Mouse (Mus musculus): Measurements from ENCODE around the gene Rdx. TPM values are rescaled to one million over a fixed set of nuclear protein-coding genes. Genes with fewer than 3 reads are reported as not detected.
A peak's percentile ranks its signal among the peaks of the same experiment; 100 is the strongest.

Gene Rdx
- polyA plus RNA-seq, 1 experiment = 28.5 TPM

DNA sequence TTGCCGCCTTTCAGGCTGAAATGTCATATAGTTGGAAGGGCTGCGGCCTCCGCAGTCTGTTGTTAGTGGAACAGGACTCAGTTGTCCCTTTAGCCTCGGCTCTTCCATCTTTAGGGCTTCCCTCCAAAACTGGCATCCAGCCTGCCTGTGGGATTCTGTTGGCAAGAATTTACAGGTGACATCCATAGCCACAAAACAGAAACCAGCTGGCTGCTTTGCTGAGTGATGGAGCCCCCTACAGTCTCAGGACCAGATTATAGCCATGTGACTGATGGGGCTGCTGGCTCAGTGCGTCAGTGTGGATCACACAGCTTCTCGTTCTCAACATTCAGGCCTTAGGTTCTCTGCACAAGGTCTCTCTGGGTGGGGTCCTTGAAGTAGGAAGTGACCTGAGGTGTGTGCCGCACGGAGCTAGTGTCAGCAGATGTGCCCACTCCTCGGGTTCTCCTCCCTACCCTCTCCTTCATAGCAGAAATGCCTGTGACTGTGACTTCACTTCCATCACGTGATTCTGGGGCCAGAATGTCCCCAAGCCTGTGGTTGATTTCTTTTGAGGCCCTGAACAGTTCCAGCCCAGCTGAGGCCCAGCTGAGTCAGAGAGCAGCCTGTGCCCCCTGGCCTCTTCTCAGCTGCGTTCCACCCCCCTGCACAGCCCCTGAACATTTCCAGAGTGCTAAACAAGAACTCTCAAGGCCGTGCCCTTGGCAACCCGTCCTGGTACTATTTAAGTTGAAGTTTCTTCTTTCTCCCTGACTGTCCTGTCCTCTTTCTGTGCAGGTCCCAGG, 55.3 kb downstream of the Rdx start:
- Histone ChIP-seq H3K27me3 (ENCODE audit: control insufficient read depth, insufficient read depth, insufficient read length) (no peaks in the 10 kb centered on the region), H3K36me3 (ENCODE audit: control insufficient read depth, insufficient read depth) (no peaks in the 10 kb centered on the region), H3K79me2 (ENCODE audit: control insufficient read depth, insufficient read depth) (no peaks in the 10 kb centered on the region), H3K79me3 (ENCODE audit: low read depth) (no peaks in the 10 kb centered on the region), H3K4me3 (ENCODE audit: insufficient read depth, poor library complexity, severe bottlenecking) (no peak overlapping the region), H3ac (ENCODE audit: control insufficient read depth, insufficient read length, low read depth) (no peak overlapping the region)
- TF ChIP-seq MAX (IDR thresholded peaks at IDR 0.05) (no peak), USF1 (IDR thresholded peaks at IDR 0.05; ENCODE audit: low read depth) (peak; percentile 65)

DNA sequence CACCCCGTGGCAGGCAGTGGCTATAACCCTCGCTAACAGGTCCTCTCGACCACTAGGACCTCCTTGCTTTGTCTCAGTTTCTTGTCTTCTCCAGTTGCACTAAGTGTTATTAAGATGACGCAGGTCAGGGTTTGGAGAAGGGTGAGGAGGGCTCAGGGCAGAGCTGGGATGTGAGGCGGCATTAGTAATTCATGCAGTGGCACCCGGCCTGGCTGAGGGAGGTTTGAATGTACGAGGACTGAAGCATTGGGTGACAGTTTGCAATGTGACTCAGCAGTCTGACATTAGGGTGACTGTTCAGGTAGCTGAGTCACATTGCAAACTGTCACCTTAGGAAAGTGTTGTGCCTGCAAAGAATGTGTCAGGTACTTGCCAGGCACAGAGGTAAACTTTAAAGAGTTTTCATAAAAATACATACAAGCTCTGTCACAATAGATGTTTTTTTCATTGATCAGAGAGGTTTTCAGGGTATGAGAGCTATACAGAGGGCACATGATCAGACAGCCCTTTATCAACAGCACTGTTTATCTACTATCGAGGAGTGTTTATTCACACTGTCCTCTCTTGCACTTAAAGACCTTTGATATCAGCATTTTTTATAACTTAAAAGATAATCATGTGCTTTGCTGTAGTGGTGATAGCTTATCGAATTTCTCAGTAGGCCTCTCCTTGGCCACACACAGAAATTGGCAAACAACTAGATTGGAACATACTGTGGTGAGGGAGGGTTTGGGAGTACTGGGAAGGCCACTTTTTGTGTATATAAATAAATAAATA, 56.7 kb downstream of the Rdx start:
- Histone ChIP-seq H3K36me3 (ENCODE audit: control insufficient read depth, insufficient read depth) (no peaks in the 10 kb centered on the region), H3K27me3 (ENCODE audit: control insufficient read depth, insufficient read depth, insufficient read length) (no peaks in the 10 kb centered on the region), H3K79me3 (ENCODE audit: low read depth) (no peaks in the 10 kb centered on the region), H3K4me3 (ENCODE audit: insufficient read depth, poor library complexity, severe bottlenecking) (no peak overlapping the region), H3K79me2 (ENCODE audit: control insufficient read depth, insufficient read depth) (no peaks in the 10 kb centered on the region), H3ac (ENCODE audit: control insufficient read depth, insufficient read length, low read depth) (no peak overlapping the region)
- TF ChIP-seq USF1 (IDR thresholded peaks at IDR 0.05; ENCODE audit: low read depth) = no peak
- no peak for TF ChIP-seq MYOG (IDR thresholded peaks at IDR 0.05; ENCODE audit: control insufficient read depth, extremely low read depth, insufficient read length)
- TF ChIP-seq MYOD1 (IDR thresholded peaks at IDR 0.05; ENCODE audit: control insufficient read depth, insufficient read length, low read depth) = no peak
- TF ChIP-seq FOSL1 (IDR thresholded peaks at IDR 0.05; ENCODE audit: insufficient read depth, low read length, poor library complexity, severe bottlenecking) = no peak
- TF ChIP-seq MAX (IDR thresholded peaks at IDR 0.05) = no peak
- TF ChIP-seq CTCF (IDR thresholded peaks at IDR 0.05; ENCODE audit: control insufficient read depth, insufficient read depth, insufficient read length) = no peak
- TF ChIP-seq CEBPB (IDR thresholded peaks at IDR 0.05; ENCODE audit: low read depth) = no peak

DNA sequence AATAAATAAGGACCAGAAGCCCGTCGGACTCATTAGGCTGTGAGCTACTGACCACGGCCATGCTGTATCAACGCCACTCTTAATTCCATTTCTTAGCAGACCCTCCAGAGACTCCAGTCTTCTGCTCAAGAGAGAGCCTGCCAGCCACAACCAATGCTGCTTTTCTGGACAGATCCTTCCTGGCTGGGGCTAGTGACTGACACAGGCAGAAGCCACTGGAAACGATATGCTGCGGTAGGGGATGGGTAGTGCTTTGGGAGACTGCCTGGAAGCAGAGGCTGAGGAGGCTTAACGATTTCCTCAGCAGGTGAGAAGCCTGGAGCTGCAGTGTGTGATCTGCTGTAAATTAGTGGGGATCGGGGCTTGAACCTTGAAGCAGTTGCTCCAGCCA, 57.2 kb downstream of the Rdx start:
- H3K79me3 ChIP-seq (ENCODE audit: low read depth) = no peaks in the 10 kb centered on the region
- no peak overlapping the region for H3ac ChIP-seq (ENCODE audit: control insufficient read depth, insufficient read length, low read depth)
- H3K27me3 ChIP-seq (ENCODE audit: control insufficient read depth, insufficient read depth, insufficient read length) = no peaks in the 10 kb centered on the region
- TF ChIP-seq MYOG (IDR thresholded peaks at IDR 0.05; ENCODE audit: control insufficient read depth, extremely low read depth, insufficient read length) = no peak
- no peak for TF ChIP-seq CTCF (IDR thresholded peaks at IDR 0.05; ENCODE audit: control insufficient read depth, insufficient read depth, insufficient read length)
- no peak for TF ChIP-seq CEBPB (IDR thresholded peaks at IDR 0.05; ENCODE audit: low read depth)
- no peak for TF ChIP-seq FOSL1 (IDR thresholded peaks at IDR 0.05; ENCODE audit: insufficient read depth, low read length, poor library complexity, severe bottlenecking)
- no peak for TF ChIP-seq USF1 (IDR thresholded peaks at IDR 0.05; ENCODE audit: low read depth)
- TF ChIP-seq MAX (IDR thresholded peaks at IDR 0.05) = no peak
- TF ChIP-seq MYOD1 (IDR thresholded peaks at IDR 0.05; ENCODE audit: control insufficient read depth, insufficient read length, low read depth) = no peak
- H3K4me3 ChIP-seq (ENCODE audit: insufficient read depth, poor library complexity, severe bottlenecking) = no peak overlapping the region
- no peaks in the 10 kb centered on the region for H3K79me2 ChIP-seq (ENCODE audit: control insufficient read depth, insufficient read depth)
- no peaks in the 10 kb centered on the region for H3K36me3 ChIP-seq (ENCODE audit: control insufficient read depth, insufficient read depth)

DNA sequence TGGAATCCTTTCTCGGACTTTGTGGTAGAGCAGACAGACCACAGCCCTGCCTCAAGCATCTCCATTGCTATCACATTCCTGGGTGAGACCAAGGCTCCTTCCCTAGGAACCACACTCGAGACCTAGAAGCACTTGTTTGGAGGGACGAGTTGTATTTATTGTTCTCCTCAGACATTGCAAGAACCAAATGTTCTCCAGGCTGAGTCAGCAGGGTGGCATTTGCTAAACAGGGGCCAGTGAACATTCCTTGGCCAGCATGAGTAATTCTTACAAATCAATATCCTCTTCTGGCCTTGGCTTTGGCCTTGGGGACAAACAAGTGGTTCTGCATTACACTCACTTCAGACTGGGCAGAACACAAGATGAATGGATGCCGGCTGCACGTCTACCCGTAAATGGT, 58.5 kb downstream of the Rdx start:
- no peaks in the 10 kb centered on the region for H3K79me3 ChIP-seq (ENCODE audit: low read depth)
- no peaks in the 10 kb centered on the region for H3K27me3 ChIP-seq (ENCODE audit: control insufficient read depth, insufficient read depth, insufficient read length)
- no peaks in the 10 kb centered on the region for H3K79me2 ChIP-seq (ENCODE audit: control insufficient read depth, insufficient read depth)
- TF ChIP-seq MAX (IDR thresholded peaks at IDR 0.05) = no peak
- no peak for TF ChIP-seq MYOD1 (IDR thresholded peaks at IDR 0.05; ENCODE audit: control insufficient read depth, insufficient read length, low read depth)
- no peak for TF ChIP-seq MYOG (IDR thresholded peaks at IDR 0.05; ENCODE audit: control insufficient read depth, extremely low read depth, insufficient read length)
- TF ChIP-seq FOSL1 (IDR thresholded peaks at IDR 0.05; ENCODE audit: insufficient read depth, low read length, poor library complexity, severe bottlenecking) = no peak
- no peak for TF ChIP-seq CTCF (IDR thresholded peaks at IDR 0.05; ENCODE audit: control insufficient read depth, insufficient read depth, insufficient read length)
- TF ChIP-seq USF1 (IDR thresholded peaks at IDR 0.05; ENCODE audit: low read depth) = no peak
- TF ChIP-seq CEBPB (IDR thresholded peaks at IDR 0.05; ENCODE audit: low read depth) = no peak
- no peaks in the 10 kb centered on the region for H3K36me3 ChIP-seq (ENCODE audit: control insufficient read depth, insufficient read depth)
- no peak overlapping the region for H3K4me3 ChIP-seq (ENCODE audit: insufficient read depth, poor library complexity, severe bottlenecking)
- H3ac ChIP-seq (ENCODE audit: control insufficient read depth, insufficient read length, low read depth) = no peak overlapping the region

DNA sequence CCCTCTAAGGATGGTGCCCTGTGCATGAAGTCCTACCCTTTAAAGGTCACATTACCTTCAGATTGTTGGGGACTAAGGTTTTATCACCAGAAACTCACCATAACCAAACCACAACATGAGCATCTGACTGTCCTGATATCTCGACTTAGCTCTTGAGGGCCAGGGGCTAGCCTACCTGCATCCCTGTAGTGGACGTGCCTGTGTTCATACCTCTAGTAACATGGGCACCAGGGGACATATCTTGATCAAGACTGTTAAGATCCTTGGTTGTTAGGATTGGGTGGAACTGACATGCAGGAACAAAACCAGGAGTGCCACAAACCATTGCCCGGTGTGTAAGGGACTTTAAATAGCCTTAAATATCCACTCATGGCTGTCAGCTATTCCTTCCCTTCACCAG, 60.2 kb downstream of the Rdx start:
- Histone ChIP-seq H3ac (ENCODE audit: control insufficient read depth, insufficient read length, low read depth) (no peak overlapping the region), H3K27me3 (ENCODE audit: control insufficient read depth, insufficient read depth, insufficient read length) (no peaks in the 10 kb centered on the region), H3K79me3 (ENCODE audit: low read depth) (no peaks in the 10 kb centered on the region), H3K4me3 (ENCODE audit: insufficient read depth, poor library complexity, severe bottlenecking) (no peak overlapping the region), H3K36me3 (ENCODE audit: control insufficient read depth, insufficient read depth) (no peaks in the 10 kb centered on the region), H3K79me2 (ENCODE audit: control insufficient read depth, insufficient read depth) (no peaks in the 10 kb centered on the region)
- TF ChIP-seq CEBPB (IDR thresholded peaks at IDR 0.05; ENCODE audit: low read depth) (no peak), FOSL1 (IDR thresholded peaks at IDR 0.05; ENCODE audit: insufficient read depth, low read length, poor library complexity, severe bottlenecking) (no peak), MAX (IDR thresholded peaks at IDR 0.05) (no peak), MYOG (IDR thresholded peaks at IDR 0.05; ENCODE audit: control insufficient read depth, extremely low read depth, insufficient read length) (no peak), MYOD1 (IDR thresholded peaks at IDR 0.05; ENCODE audit: control insufficient read depth, insufficient read length, low read depth) (no peak), USF1 (IDR thresholded peaks at IDR 0.05; ENCODE audit: low read depth) (no peak), CTCF (IDR thresholded peaks at IDR 0.05; ENCODE audit: control insufficient read depth, insufficient read depth, insufficient read length) (no peak)
